Mouse (Mus musculus) MN1 (cell line): ENCODE results near the gene Dbx1.

Experiments
- DNase-seq: peaks from one replicate; pipeline ENCODE4 v3.0.0-alpha.2; 2016; ENCODE audit warnings: low spot score

Gene Dbx1

DNA sequence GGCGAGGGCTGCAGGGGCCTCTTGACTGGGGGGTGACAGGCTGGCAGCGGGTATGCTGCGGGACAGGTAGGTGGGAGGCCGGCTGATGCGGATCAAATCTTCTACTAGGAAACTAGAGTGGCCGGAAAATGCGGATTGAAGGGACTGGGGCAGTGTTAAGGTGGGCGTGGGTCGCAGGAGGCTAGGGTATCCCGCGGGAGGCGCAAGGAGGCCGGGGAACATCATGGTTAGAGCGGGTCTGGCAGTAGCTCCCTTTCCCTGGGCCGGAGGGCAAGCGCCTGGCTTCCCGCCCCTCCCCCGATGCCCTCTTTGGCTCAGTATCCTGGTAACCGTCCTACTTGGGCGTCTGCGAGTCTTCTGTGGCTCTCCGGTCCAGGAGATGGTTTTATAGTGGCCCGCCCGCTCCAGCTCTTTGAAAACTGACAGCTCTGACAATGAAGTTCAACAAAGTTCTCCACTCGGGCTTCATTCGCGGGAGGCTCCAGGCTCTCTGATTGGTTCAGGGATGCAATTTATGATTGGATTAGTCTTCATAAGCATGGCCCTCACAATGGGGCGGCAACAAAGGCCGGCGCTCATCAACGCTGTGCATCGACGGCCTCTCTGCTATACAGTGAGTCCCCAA is at the start of gene Dbx1:
Dbx1 (minus strand) TSS at position 359 of the 625 bp plus-strand sequence.
- no peak for DNase-seq

DNA sequence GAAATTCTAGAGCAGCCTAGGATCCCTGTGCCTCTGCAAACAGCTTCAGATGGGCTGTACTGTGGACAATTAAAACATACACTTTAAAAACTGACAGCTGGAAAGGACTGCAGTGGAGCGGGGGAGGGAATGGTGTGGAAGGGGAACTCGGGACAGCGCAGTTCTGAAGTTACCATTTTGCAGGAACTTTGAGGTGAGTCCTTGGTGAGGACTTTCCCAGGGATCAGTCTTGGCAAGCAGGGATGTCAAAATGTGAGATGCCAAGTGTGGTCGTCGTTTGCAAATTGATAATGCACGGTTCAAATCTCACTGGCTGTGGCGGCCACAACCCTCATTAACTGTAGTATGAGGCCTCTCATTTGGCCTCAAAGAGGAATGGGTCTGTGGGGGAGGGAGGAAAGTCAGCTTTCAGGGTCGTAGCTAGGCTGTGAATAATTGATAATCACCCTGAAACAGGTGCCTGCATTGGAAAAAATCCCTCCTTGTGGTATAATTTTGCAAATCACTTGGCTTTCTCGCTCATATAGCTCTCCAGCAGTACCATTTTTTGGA is 42.3 kb upstream of the Dbx1 start:
- no peak for DNase-seq

DNA sequence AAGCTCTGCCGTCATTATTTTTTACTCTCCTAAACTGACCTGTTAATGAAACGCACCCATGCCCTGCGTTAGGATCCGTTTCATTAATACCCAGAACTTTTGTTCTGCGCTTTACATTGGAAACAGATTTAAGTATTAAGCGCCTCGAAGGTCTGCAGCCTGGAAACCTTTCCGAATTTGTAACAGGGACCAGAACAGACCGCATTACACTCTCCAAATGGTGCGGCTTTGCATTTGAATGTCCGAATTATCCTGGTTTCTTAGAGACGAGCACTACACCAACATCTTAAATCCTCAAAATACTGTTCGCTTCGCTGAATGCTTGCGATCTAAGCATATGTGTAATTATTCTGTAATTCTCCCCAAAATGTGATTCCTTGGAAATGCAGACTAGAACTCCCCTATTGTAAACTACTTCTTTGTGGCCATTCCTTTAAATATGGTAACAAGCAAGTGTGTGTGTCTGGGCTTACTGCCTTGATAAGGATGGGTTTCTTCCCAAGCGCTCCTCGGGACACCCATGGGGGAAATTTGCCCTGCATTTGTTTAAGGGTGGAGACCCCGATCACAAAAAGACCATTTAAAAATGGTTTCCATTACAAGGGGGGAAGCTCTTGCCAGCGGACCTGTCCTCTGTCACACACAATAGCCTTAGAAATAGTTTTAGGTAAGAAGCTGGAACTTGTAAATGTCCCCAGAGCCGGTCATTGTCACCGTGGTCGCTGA is 41.6 kb upstream of the Dbx1 start:
- DNase-seq = no peak

DNA sequence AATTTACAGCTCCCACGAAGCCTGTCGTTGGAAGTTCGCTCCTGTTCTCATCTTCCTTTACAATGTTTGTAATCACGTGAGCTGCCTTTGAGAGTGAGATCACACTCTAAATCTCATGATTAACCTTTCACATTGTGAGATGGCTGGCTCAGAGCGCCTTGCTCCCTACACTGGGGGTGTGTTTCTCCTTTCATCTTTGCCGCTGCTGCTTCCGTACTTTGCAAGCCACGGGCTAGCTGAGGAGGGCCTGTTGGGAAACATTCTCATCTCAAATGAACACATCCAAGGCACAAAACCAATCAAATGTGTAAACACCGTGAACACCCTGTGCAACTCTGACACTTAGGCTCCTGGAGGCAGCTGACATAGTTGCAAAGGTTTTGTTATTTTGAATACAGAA is 40.5 kb upstream of the Dbx1 start:
- DNase-seq = no peak

DNA sequence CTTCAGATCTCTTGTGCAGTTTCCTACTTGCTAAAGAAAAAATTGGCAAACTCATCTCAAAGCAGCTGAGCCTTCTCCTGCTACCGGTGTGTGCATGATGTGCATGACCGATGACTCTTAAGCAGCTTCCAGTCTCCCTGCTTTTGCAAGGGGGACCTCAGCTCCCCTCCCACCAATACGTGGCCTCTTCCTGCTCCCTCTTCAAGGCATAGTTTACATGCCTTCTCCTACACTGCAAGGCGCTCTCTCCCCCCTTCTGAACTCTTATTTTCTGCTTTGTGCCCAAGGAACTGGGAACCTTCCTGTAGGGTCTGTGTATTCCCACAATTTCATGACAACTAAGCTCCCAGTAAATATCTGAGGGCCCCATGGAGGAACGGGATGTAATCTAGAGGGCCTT is 40.0 kb upstream of the Dbx1 start:
- DNase-seq = no peak

DNA sequence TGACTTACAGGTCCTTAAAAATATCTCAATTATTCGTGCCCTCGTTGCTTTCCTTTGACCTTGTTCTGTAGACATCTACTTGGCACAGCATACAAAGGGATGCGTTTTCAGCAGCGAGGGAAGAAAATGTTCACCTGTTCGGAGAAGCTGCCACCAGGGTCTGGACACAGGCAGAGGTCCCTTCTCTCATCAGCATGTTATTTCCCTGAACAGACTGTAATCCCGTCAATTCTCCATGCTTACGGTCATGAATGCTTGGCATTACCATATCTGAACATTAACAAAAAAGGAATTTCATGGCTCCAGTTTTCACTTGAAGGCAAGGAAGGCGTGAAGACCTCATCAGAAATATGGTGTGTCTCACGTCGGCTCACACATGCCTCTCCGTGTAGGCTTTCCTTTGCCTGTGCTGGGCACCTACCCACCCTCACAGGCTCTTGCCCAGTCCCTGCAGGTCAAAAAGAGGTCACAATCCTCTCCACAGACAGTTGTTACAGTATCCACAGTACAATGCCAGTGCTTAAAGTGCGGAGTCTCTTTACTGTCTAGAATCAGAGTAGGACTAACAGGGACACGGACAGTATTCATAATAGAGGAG is 31.7 kb upstream of the Dbx1 start:
- DNase-seq = no peak

DNA sequence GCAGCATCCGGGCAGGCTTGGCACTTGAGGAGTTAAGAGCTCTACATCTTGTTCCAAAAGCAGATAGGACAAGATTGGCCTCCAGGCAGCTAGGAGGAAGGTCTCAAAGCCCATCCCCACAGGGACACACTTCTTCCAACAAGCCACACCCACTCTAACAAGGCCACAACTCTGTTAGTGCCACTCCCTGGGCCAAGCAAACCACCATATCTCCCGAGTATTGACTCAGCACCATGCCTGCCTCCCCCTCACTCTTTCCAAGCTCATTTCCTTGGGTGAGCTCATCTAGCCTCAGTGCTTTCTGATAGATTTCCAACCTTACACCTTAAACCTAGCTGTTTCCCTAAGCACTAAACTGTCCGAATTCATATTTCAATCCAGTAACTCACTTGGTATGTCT is 26.9 kb upstream of the Dbx1 start:
- no peak for DNase-seq

DNA sequence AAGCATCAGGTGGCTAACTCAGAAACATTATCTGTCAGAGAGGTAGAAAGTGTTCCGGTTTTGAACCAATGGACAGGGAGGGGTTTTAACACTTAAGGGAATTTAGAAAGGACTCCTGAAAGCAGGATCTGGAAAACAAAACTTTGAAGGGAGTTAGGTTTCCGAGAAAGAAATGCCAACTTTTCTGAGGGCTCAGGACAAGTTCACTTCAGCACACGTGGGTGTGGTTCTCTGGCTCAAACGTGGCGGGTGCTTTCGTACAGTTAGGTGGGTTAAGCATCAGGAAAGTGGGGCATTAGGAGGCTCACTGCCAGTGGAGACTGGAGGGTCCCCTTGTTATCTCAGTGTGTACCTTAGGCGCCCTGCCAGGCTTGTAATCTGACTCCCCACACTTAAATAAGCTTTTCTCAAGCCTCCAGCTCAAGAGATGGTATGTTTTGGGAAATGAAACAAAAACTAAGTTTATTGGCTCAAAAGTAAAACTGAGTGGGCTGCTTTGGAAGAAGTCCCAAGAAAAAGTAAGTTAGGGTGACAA is 25.9 kb upstream of the Dbx1 start:
- no peak for DNase-seq

DNA sequence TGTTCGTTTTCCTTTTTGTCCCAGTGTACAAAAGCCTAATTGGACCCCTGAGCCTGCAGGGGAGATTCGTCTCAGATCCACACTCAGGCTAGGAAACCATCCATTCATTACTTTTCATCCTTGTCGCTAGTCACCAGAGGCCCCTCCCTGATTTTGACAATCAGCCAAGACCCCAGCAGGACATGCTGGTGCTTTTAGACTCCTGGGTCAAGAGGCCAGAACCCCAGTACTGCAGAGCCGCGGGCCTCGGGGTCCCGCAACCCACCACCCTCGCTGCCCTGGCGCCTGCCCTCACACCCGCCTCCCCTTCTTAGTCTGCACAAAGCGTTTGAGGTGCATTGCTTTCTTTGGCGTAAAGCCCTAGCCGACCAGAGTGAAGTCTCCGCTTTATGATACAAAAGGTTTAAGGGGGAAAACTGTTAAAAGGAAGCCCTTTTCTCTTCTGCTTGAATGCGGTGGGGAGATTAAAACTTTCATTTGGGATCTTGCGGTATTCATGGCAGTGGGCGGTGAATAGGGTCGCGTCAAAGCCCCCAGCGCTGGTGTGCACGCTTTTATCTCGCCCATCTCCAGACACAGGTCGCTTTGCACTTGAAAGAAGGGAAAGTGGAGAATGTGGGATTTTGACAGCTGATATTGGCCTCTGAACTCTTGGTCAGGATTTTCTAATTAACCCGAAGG is 25.3 kb upstream of the Dbx1 start:
- no peak for DNase-seq

DNA sequence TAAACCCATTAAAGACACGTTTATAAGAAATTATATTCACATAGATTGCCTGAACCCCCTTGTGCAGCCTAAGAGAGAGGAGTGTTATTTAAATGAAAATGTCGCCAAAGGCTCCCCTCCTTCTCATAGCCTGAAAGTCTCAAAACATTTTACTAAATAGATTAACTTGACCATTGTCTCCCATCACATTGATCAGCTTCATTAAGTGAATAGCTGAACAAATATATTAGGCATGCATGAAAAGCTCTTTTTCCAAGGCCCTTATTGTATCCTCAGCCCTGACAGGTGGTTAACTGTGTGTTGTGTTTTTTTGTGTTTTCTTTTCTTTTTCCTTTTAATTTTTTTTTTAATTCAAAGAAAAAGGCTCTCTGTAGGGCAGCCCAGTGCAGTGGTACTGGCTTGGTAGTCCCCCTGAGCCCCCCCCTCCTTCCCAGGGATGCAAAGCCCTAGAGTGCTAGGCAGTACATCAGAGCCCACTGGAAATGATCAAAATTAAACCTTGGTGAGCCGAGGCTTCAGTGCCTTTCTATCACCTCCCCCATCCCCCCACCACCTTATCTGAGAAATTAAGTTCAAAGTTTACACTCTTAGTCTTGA is 4.2 kb upstream of the Dbx1 start:
- DNase-seq = no peak

DNA sequence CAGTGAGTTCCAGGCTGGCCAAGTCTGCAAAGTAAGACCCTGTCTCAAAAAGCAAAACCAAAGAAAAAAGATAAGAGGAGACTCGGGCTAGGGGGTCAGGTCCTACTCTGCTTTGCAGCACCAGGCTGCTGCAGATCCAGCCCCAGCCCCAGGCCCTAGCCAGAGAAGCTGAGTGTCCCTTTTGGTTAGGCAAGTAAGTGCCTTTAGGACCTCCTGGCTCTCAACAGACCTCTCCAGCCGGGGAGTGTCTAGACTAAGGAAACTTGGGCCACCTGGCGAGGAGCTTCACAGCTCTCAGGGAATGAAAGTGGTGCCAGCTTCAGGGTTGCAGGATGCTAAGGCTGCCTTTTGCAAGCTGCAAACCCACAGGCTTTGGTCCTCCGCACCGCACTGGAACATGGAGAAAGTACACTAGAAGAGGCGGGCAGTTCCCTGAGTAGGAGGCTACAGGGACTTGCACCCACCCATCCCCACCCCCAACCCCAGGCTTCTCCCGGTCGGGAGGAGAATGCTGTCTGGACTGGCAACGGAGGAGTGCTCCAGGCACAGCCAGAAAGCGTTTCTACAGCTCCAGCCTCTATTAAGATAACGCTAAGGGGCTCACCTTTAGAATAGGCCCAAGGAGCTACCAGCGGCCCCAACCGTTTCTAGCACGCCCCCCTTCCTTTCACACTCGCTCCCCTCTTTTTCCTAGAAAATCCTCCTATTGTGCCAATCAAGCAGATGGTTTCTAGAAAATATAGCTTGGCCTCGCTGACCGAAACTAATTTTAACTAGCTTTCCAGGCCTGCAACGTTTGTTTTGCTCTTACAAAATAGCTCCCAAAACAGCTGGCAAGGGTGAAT is 3.4 kb upstream of the Dbx1 start:
- no peak for DNase-seq

DNA sequence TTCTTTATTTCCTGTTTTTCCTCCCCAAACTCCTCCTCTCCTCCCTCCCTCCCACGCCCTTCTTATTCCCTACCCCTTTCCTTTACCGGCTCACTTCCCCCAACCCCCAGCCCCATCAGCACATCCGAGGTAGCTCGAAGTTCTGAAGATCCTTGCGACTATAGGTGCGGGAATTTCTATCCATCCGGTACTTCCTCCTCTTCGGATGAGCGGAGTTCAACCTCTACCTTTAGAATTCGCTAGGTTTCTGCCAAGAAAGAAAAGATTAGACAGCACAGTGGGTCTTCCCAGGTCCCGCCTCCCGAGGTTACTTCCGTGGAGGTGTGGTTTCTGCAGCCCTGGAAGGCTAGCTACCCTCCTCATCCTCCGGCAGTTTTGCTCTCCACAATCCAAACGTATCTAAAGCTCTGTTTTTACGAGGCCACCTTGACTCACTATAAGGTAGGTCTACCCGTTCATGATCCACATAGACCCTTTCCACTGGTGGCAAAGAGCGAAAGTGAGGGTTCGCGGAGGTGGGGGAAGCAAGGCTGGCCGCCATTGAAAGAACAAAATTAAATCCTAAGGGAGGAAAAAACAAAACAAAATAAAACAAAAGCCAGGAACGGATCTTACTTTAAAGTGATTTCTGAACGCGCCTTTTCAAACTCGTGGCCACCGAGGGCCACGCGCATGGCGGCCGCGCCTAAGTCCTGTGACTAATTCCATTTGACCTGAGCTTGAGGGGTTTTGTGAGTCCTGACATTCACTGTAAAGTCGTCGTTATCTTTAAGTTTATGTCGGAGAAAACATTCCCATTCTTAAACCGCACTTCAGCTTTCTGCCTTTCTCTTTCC is 2.5 kb upstream of the Dbx1 start:
- no peak for DNase-seq

DNA sequence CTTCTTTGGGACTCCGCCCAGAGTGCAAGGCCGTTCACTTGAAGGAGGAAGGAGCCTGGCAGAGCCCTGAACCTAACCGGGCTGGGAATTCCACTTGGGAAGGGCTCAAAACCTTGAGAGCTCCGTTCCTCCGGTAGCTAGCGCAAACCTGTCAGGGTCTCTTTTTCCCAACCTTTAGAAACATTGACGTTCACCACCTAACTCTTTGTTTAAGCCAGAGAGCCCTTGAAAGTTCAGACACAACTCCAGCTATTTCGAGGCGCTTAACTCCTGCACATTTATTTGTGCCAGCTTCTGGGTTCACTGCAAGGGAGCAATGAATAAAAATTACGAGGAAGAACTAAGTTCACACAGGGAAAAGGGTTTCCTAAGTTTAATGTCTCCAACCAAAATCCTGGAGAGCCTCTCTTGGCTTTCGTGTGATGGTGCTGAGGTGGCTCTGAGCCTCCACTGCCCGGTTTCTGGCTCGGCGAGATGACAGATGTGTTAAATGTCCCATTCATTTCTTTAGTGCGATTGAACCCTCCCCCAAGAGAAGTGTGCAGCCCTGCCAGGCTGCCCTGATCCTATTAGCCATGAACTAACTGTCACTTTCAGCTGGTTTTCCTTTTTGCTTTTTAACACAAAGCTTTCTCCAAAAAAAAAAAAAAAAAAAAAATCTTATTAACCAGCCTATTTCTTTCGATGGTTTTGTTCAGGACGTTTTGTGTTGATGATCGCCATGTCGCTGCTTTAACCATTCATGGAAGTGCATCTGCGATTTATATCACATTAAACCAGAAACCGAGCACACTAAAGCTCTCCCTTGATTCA is 1.4 kb upstream of the Dbx1 start:
- no peak for DNase-seq

DNA sequence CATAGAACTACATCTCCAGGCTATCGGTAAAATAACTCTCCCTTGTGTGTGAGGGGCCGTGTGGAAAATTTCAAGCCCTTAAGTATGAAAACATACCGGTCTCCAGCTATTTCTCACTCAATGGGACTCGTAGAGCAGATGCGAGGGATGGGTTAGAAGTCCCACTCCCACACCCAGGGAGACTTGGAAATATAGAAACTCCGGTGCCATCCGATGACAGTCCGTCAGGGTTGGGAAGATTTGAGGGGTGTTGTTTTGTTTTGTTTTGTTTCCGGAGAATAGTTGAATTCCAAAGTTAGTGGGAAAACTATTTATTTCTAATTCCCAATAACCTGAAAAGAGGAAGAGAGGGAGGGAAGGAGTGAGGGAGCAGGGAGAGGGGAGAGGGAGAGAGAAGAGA is 632 bp upstream of the Dbx1 start:
- no peak for DNase-seq

DNA sequence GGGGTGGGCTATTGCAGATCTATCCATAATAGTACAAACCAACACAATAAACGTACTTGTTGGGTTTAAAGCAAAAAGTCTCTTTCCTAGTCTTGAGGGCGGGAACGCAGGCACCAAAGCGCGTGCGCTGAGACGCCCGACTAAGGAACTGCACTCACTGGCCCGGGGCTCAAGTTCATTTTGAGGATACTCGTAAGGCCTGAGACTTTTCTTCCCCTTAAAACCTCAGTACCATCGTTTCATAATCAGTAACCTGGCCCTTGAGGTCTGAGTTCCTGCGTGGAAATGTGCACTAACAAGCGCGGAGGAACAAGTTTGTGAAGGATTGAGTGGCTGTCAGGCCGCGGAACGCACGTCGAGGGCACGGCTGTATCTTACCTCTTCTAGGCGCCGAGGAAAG is 678 bp downstream of the Dbx1 start:
- DNase-seq = no peak

DNA sequence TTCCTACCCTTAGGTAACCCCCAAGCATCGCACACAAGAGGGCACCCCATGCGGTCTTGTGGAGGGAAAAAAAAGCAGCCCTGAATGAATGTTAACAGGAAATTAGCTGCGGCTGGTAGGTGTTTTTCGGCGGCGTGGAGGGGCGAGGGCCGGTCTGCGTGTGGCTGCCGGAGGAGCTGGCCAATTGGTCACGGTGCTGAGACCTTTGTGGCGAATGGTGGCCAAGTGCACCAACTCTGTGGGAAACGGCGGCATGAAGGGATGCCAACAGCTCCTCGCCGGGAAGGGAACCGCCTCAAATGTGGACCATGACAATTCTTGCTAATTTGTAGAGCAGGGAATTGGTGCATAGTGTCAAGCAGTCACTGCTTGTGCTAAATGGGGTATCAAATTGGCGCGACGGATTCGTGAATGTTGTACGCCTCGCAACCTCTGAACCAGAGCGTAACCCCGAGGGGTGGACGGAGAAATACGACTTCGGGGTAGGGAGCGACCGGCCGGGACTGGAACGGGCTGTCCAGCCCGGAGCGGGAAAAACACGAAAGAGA is 1.5 kb downstream of the Dbx1 start:
- DNase-seq = no peak

DNA sequence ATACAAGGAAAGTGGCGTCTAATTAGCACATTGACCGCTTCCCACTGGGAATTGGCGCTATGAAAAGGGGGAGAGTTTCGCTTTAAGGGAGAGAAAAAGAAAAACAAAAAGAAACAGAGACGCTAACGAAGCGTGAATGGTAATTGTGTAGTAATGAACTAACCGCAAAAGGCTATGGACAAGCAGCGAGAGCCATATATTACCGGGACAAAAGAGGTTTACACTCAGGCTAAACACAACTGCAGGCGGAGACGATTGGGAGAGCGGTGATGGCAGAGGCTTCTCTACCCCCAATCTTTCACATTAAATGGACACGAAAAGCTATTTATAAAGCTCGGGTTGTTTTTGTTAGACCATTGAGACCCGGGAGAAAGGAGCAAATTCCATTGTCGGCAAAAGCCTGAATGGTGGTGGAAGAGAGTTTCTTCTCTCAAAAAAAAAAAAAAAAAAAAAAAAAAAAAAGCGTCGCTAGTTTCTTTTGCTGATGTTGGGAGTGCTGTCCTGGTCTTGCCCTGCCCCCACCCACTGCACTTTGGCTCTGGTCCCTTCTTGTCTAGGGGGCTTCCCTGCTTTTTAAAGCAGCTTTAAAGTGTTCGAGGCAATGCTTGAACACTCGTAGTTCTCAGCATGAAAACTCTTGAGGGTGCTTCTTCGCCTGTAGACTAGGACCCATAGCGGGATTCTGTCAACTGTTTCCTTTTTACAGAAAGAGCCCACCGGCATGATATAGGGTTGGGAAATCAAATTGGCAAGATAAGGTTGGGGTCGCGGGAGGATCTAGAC is 2.2 kb downstream of the Dbx1 start:
- DNase-seq = no peak

DNA sequence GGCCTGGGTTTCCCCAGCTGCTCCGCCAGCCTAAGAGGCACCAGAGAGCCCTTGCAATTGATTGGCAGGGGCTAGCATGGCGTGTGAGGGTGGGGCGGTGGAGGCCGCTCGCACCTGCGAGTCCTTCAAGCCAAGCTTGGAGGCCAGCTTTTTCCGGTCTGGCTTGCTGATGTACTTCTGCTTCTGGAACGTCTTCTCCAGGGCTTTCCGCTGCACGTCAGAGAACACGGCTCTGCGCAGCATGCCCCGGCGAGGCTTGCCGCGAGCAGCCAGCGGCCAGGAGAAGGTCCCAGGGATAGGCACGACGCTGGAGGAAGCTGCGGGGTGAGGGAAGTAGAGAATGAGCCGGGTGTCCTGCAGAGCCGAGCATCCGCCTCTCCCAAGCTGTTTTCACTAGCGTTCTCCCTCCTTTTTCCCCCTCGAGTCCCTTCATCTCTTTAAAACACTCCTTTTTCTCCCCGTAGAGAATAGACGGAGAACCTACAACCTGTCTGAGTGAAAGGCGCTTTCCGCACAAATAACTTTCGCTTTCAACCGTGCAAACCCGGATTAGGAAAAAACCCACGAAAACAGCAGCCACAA is 3.2 kb downstream of the Dbx1 start:
- no peak for DNase-seq
